Mouse (Mus musculus) CD4-positive, CD25-positive, alpha-beta regulatory T cell, adult 4 months (primary cell): ENCODE results near the gene Fbxo45. TPM values are rescaled to one million over a fixed set of nuclear protein-coding genes. Genes with fewer than 3 reads are reported as not detected.
A peak's percentile ranks its signal among the peaks of the same experiment; 100 is the strongest.

Experiments used
- ATAC-seq: one replicate; pipeline ENCODE4 v1.8.0; 2017
- polyA plus RNA-seq, 2 experiments: library from polyadenylated mRNA; unstranded; fragments of 100-300 nt; shearing (Covaris generic); gene quantifications; one replicate each; pipeline ENCODE4 v1.2.1; 2017

Gene Fbxo45
- polyA plus RNA-seq, 2 experiments from 2014 or later, result 5.3 to 5.5 TPM

DNA sequence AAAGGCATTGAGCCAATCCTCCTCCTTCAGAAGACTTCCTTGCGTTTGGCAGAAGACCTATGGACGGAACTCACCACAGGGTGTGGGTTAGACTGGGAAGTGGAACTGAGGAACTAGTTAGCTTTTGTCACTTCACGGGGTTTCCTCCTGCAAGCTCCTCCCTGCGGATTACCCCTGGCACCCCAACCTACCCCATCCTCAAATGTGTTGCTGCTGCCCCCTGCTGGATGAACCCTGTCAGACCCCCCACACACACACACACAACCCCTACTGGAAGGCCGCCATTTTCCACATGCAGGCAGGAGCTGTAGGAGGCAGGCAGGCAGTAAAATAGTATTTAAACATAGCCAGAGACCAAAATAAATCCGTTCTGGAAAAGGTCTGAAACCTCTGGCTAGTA is 44.3 kb downstream of the Fbxo45 start:
- peak; percentile 80 for ATAC-seq

- no peak for ATAC-seq
Observed at GRCm38 (mm10) chr16:32201004-32201325, 46.0 kb downstream of the Fbxo45 start.

DNA sequence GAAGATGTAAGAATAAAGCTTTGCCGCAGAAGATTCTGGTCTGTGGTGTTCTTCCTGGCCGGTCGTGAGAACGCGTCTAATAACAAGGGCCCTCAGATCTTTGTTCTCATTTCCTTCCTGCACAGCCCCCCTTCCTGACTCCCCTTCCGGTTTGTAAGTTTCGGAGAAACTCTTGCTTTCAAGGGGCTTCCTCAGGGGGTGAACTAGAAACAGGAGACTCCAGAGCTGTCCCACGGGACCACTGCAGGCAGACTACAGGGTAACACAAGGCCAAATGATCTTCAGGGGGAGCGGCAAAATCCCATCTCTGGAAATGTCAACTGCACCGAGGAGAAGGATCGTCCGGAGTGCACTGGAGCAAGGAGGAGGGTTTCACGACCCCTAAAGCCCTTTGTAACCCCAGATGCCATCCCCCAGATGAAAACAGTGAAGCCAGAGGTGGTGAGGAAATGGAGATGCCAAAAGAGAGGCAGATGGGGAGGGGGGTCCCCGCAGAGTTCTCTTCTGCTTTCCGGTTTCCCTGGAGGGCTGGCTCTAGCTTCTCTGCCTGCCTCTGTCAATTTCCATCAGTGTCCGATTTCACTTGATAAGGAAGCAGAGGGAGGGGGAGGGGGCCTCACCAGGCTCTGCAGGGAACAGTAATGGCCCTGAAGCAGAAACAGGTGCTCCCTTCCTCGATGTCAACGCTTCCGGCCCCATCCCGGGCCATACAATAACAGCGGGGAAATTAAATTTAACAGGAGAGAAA is 46.5 kb downstream of the Fbxo45 start:
- ATAC-seq, result peak; percentile 61

- peak; percentile 93 for ATAC-seq
Observed at GRCm38 (mm10) chr16:32190011-32190441, 56.9 kb downstream of the Fbxo45 start.

- ATAC-seq, result no peak
Observed at GRCm38 (mm10) chr16:32189109-32189508, 57.8 kb downstream of the Fbxo45 start.

DNA sequence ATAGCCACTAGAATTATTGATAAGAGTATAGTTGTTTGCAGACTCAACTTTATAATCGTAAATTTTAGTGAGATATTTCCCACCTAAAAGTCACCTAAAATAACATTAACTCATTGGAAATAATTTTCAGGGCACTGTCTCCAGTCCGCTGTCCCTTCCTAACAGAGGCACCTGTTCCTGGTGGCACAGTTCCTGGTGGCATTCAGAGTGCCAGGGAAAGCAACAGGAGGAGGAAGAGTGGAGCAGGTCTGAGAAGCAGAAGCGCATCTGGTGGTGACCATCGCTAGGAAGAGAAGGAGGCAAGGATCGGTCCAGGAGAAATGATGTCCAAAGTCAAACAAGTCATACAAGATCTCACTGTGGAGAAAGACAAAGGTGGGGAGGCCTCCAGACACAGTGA is 60.9 kb downstream of the Fbxo45 start:
- no peak for ATAC-seq

Other genes with a start within 250 kb of the Fbxo45 start
- 10 to 100 TPM in 1 of 2 experiments, 1 to 10 TPM in 1; 8.3 to 13.3 TPM for gene Senp5, start 243.9 kb downstream of the Fbxo45 start, polyA plus RNA-seq
- gene Pak2, start 167.8 kb downstream of the Fbxo45 start, polyA plus RNA-seq, result 10 to 100 TPM; 65.2 to 77.0 TPM
- 100 to 1,000 TPM; 108 to 131 TPM for gene Pigx, start 147.4 kb downstream of the Fbxo45 start, polyA plus RNA-seq
- gene Cep19, start 147.4 kb downstream of the Fbxo45 start, polyA plus RNA-seq, result 10 to 100 TPM; 35.0 to 37.8 TPM
- 10 to 100 TPM; 61.7 to 77.0 TPM for gene Nrros, start 81.6 kb downstream of the Fbxo45 start, polyA plus RNA-seq
- not detected for gene Bex6, start 67.3 kb downstream of the Fbxo45 start, polyA plus RNA-seq
- gene Wdr53, start 69 bp upstream of the Fbxo45 start, polyA plus RNA-seq, result 10 to 100 TPM; 21.4 to 22.3 TPM
- not detected for gene Smco1, start 24.3 kb upstream of the Fbxo45 start, polyA plus RNA-seq
- 1 to 10 TPM; 7.7 to 8.1 TPM for gene Rnf168, start 30.3 kb upstream of the Fbxo45 start, polyA plus RNA-seq
- 10 to 100 TPM; 15.4 to 22.3 TPM for gene Ubxn7, start 85.1 kb upstream of the Fbxo45 start, polyA plus RNA-seq
- not detected for gene Tm4sf19, start 153.3 kb upstream of the Fbxo45 start, polyA plus RNA-seq
- gene Tctex1d2, start 172.5 kb upstream of the Fbxo45 start, polyA plus RNA-seq, result 1 to 10 TPM; 4.3 to 7.4 TPM
- 10 to 100 TPM; 10.7 to 17.3 TPM for gene Pcyt1a, start 183.8 kb upstream of the Fbxo45 start, polyA plus RNA-seq
- not detected for gene Slc51a, start 240.7 kb upstream of the Fbxo45 start, polyA plus RNA-seq
- gene Zdhhc19, start 249.1 kb upstream of the Fbxo45 start, polyA plus RNA-seq, result not detected